Mouse (Mus musculus): Measurements from ENCODE around the gene Kmt2c. TPM values are rescaled to one million over a fixed set of nuclear protein-coding genes. Genes with fewer than 3 reads are reported as not detected.

Kmt2c gene
- polyA plus RNA-seq, 1 experiment from 2014 or later: 15.3 TPM

GRCm38 (mm10) chr5:25526116-25526515 lies 27.5 kb upstream of the Kmt2c start:
- H3K4me3 ChIP-seq (ENCODE audit: low read depth, low read length): no peak overlapping the region
- no peak for ATAC-seq

GRCm38 (mm10) chr5:25521461-25521860 lies 22.9 kb upstream of the Kmt2c start:
- Histone ChIP-seq H3K36me3 (ENCODE audit: control insufficient read depth, insufficient read depth, low read length) (no peaks in the 10 kb centered on the region), H3K9ac (ENCODE audit: low read depth, low read length) (no peak overlapping the region), H3K9me3 (replicated peaks; ENCODE audit: control insufficient read depth, low read length, poor library complexity, severe bottlenecking) (no peaks in the 10 kb centered on the region), H3K4me1 (ENCODE audit: control insufficient read depth, insufficient read depth, low read length) (no peaks in the 10 kb centered on the region), H3K4me3 (ENCODE audit: low read depth, low read length) (no peak overlapping the region), H3K27me3 (ENCODE audit: control insufficient read depth, insufficient read depth, low read depth, low read length) (no peaks in the 10 kb centered on the region), H3K27ac (ENCODE audit: low read length) (no peak overlapping the region), H3K4me2 (ENCODE audit: low read length) (no peak overlapping the region)
- 90% methylated on average over 5 of the region's 5 CpGs for WGBS
- no peak for ATAC-seq

More at GRCm38 (mm10) chr5:25526116-25526515, 27.5 kb upstream of the Kmt2c start:
- H3K36me3 ChIP-seq (ENCODE audit: control insufficient read depth, insufficient read depth, low read length): no peaks in the 10 kb centered on the region
- no peaks in the 10 kb centered on the region for H3K9me3 ChIP-seq (replicated peaks; ENCODE audit: control insufficient read depth, low read length, poor library complexity, severe bottlenecking)
- H3K27me3 ChIP-seq (ENCODE audit: control insufficient read depth, insufficient read depth, low read depth, low read length): no peaks in the 10 kb centered on the region
- H3K4me1 ChIP-seq (ENCODE audit: control insufficient read depth, insufficient read depth, low read length): peaks cover 3% of the 10 kb centered on the region; the same call in 1 of the 2 replicates
- H3K9ac ChIP-seq (ENCODE audit: low read depth, low read length): no peak overlapping the region
- 44% methylated on average over 5 of the region's 5 CpGs for WGBS
- H3K27ac ChIP-seq (ENCODE audit: low read length): no peak overlapping the region
- H3K4me2 ChIP-seq (ENCODE audit: low read length): no peak overlapping the region

- no peak for ATAC-seq
- H3K9me3 ChIP-seq (replicated peaks; ENCODE audit: control insufficient read depth, low read length, poor library complexity, severe bottlenecking): no peaks in the 10 kb centered on the region
- H3K36me3 ChIP-seq (ENCODE audit: control insufficient read depth, insufficient read depth, low read length): no peaks in the 10 kb centered on the region
- no peaks in the 10 kb centered on the region for H3K4me1 ChIP-seq (ENCODE audit: control insufficient read depth, insufficient read depth, low read length)
- no peak overlapping the region for H3K27ac ChIP-seq (ENCODE audit: low read length)
- no peak overlapping the region for H3K4me3 ChIP-seq (ENCODE audit: low read depth, low read length)
- WGBS: 77% methylated on average over 3 of the region's 3 CpGs
- H3K27me3 ChIP-seq (ENCODE audit: control insufficient read depth, insufficient read depth, low read depth, low read length): no peaks in the 10 kb centered on the region
- H3K4me2 ChIP-seq (ENCODE audit: low read length): no peak overlapping the region
- H3K9ac ChIP-seq (ENCODE audit: low read depth, low read length): no peak overlapping the region
Measured at GRCm38 (mm10) chr5:25519820-25520219, 21.2 kb upstream of the Kmt2c start.

DNA sequence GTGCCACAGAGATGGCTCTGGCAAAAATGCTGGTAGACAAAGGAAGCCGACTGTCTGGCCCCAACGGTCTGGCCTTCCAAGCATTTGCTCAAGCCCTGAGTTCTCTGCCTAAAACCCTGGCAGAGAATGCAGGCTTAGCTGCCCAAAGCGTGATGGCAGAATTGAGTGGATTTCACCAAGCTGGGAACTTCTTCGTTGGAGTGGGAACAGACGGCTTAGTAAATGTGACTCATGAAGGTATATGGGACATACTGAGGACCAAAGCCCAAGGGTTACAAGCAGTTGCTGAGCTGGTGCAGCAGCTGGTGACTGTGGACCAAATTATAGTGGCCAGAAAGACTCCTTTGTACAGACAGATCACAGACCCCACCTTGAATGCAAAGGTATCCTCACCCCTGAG lies 19.0 kb upstream of the Kmt2c start:
- no peak for ATAC-seq
- Histone ChIP-seq H3K9ac (ENCODE audit: low read depth, low read length) (no peak overlapping the region), H3K4me1 (ENCODE audit: control insufficient read depth, insufficient read depth, low read length) (no peaks in the 10 kb centered on the region), H3K27me3 (ENCODE audit: control insufficient read depth, insufficient read depth, low read depth, low read length) (no peaks in the 10 kb centered on the region), H3K4me2 (ENCODE audit: low read length) (no peak overlapping the region), H3K27ac (ENCODE audit: low read length) (no peak overlapping the region), H3K4me3 (ENCODE audit: low read depth, low read length) (no peak overlapping the region), H3K9me3 (replicated peaks; ENCODE audit: control insufficient read depth, low read length, poor library complexity, severe bottlenecking) (no peaks in the 10 kb centered on the region), H3K36me3 (ENCODE audit: control insufficient read depth, insufficient read depth, low read length) (no peaks in the 10 kb centered on the region)
- WGBS: 92% methylated on average over 5 of the region's 5 CpGs

DNA sequence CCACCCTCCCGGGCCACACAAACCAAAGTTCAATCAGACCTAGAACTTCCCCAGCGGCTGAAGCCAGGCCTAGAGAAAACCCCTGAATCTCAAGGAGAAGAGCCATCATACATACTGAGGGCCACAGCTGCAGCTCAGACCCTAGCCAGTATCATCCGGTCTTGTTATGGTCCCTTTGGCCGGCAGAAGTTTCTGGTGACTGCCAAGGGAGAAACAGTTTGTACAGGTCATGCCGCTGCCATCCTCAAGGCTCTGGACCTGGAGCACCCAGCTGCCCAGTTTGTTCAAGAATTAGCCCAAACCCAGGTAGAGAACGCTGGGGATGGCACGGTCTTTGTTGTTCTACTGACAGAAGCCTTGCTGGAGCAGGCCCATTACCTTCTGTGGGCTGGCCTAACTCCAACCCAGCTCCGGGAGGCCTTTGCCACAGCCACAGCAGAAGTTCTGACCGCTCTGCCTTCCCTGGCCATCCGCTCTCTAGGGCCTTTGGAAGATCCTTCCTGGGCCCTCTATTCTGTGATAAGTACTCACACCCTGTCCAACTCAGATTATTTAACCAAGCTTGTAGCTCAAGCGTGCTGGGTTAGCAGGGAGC lies 17.8 kb upstream of the Kmt2c start:
- H3K9me3 ChIP-seq (replicated peaks; ENCODE audit: control insufficient read depth, low read length, poor library complexity, severe bottlenecking): no peaks in the 10 kb centered on the region
- 91% methylated on average over 11 of the region's 11 CpGs for WGBS
- no peak for ATAC-seq
- H3K4me1 ChIP-seq (ENCODE audit: control insufficient read depth, insufficient read depth, low read length): no peaks in the 10 kb centered on the region
- H3K27ac ChIP-seq (ENCODE audit: low read length): no peak overlapping the region
- no peaks in the 10 kb centered on the region for H3K27me3 ChIP-seq (ENCODE audit: control insufficient read depth, insufficient read depth, low read depth, low read length)
- no peak overlapping the region for H3K4me2 ChIP-seq (ENCODE audit: low read length)
- no peaks in the 10 kb centered on the region for H3K36me3 ChIP-seq (ENCODE audit: control insufficient read depth, insufficient read depth, low read length)
- H3K9ac ChIP-seq (ENCODE audit: low read depth, low read length): no peak overlapping the region
- no peak overlapping the region for H3K4me3 ChIP-seq (ENCODE audit: low read depth, low read length)

GRCm38 (mm10) chr5:25515767-25516166 lies 17.2 kb upstream of the Kmt2c start, which contains the start of gene Cct8l1:
TSS of gene Cct8l1 (plus strand) at chr5:25516067.
- 95% methylated on average over 5 of the region's 5 CpGs for WGBS

DNA sequence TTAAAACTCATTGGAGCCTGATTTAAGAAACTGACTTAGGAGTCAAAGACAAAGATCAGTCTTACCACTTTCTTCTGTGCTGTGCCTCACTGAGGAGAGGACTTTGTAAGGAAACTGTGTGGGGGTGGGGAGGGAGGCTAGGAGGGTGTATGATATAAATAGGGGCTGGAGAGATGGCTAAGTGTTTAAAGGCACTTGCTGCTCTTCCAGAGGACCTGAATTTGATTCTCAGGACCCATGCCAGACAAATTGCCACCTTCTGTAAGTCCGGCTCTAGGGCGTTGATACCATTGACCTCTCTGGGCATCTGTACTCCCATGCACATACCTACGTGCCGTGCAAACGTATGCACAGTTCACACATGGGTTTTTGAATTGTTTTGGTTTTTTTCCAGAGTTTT lies 7.5 kb upstream of the Kmt2c start:
- H3K27ac ChIP-seq (ENCODE audit: low read length): no peak overlapping the region
- no peaks in the 10 kb centered on the region for H3K36me3 ChIP-seq (ENCODE audit: control insufficient read depth, insufficient read depth, low read length)
- H3K4me3 ChIP-seq (ENCODE audit: low read depth, low read length): no peak overlapping the region
- no peaks in the 10 kb centered on the region for H3K4me1 ChIP-seq (ENCODE audit: control insufficient read depth, insufficient read depth, low read length)
- no peak overlapping the region for H3K9ac ChIP-seq (ENCODE audit: low read depth, low read length)
- ATAC-seq: no peak
- H3K4me2 ChIP-seq (ENCODE audit: low read length): no peak overlapping the region
- H3K27me3 ChIP-seq (ENCODE audit: control insufficient read depth, insufficient read depth, low read depth, low read length): no peaks in the 10 kb centered on the region
- no peaks in the 10 kb centered on the region for H3K9me3 ChIP-seq (replicated peaks; ENCODE audit: control insufficient read depth, low read length, poor library complexity, severe bottlenecking)
- WGBS: 92% methylated on average over 5 of the region's 5 CpGs

More at GRCm38 (mm10) chr5:25515767-25516166, 17.2 kb upstream of the Kmt2c start, which contains the start of gene Cct8l1:
- Histone ChIP-seq H3K27me3 (ENCODE audit: control insufficient read depth, insufficient read depth, low read depth, low read length) (no peaks in the 10 kb centered on the region), H3K9ac (ENCODE audit: low read depth, low read length) (no peak within 1 kb of the TSS), H3K4me3 (ENCODE audit: low read depth, low read length) (no peak within 1 kb of the TSS), H3K27ac (ENCODE audit: low read length) (no peak within 1 kb of the TSS), H3K9me3 (replicated peaks; ENCODE audit: control insufficient read depth, low read length, poor library complexity, severe bottlenecking) (no peaks in the 10 kb centered on the region), H3K36me3 (ENCODE audit: control insufficient read depth, insufficient read depth, low read length) (no peaks in the 10 kb centered on the region), H3K4me1 (ENCODE audit: control insufficient read depth, insufficient read depth, low read length) (no peaks in the 10 kb centered on the region), H3K4me2 (ENCODE audit: low read length) (no peak within 1 kb of the TSS)
- ATAC-seq: no peak

GRCm38 (mm10) chr5:25500686-25501085 lies 2.1 kb upstream of the Kmt2c start:
- no peaks in the 10 kb centered on the region for H3K9me3 ChIP-seq (replicated peaks; ENCODE audit: control insufficient read depth, low read length, poor library complexity, severe bottlenecking)
- no peak overlapping the region; the same call in 1 of the 2 replicates for H3K27ac ChIP-seq (ENCODE audit: low read length)
- H3K9ac ChIP-seq (ENCODE audit: low read depth, low read length): no peak overlapping the region
- H3K4me2 ChIP-seq (ENCODE audit: low read length): peak overlapping the region; percentile 75
- H3K4me3 ChIP-seq (ENCODE audit: low read depth, low read length): peak overlapping the region; percentile 82
- no peaks in the 10 kb centered on the region for H3K36me3 ChIP-seq (ENCODE audit: control insufficient read depth, insufficient read depth, low read length)
- 63% methylated on average over 7 of the region's 7 CpGs for whole genome bisulfite sequencing
- H3K4me1 ChIP-seq (ENCODE audit: control insufficient read depth, insufficient read depth, low read length): peaks cover 20% of the 10 kb centered on the region
- H3K27me3 ChIP-seq (ENCODE audit: control insufficient read depth, insufficient read depth, low read depth, low read length): no peaks in the 10 kb centered on the region
- no peak for ATAC-seq

DNA sequence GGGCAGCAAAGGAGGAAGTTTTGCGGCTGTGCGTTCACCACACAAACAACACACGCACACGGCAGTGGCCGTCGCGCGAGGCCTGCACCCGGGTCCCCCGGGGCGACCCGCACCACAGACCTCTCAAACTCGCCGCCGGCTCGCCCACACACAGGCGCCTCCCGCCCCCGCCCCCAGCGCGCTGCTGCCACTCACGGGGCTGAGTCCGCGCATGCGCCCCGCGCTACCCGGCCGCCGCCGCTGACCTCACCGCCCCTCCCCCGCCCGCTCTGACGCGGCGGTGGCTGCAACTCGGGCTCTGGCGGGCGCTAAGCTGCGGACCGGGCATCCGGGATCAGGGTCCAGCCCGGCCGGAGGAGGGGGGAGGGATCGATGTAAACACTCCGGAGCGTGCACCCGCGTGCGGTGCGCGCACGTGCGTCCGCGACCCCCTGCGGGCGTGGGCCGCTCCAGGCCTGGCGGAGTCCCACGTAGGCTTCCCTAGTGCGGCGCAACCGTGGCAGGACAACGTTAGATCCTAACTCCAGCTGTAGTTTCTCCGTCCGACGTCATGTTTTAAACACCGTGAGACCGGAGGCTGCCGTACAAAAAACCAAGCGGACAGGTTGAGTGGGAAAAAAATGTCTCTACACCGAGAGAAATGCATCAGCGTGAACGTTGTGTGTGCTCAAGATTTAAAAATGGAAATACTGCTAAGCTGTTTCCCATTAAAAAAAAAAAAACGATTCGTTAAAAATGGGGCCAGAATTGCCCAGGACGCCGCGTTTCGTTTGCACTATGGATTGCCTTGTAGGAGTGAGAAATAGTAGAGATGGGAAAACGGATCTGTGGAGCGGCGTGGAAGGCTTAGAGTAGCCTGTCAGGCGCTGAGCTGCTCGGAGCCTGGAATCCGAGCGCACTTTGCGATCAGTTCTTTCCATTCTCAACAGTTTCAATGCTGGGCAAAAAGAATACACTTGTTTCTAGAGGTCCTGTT lies 1.1 kb upstream of the Kmt2c start:
- WGBS: under 1% methylated on average over 79 of the region's 90 CpGs
- Histone ChIP-seq H3K27ac (ENCODE audit: low read length) (peak overlapping the region; percentile 99), H3K27me3 (ENCODE audit: control insufficient read depth, insufficient read depth, low read depth, low read length) (no peaks in the 10 kb centered on the region), H3K4me3 (ENCODE audit: low read depth, low read length) (peak overlapping the region; percentile 82), H3K9me3 (replicated peaks; ENCODE audit: control insufficient read depth, low read length, poor library complexity, severe bottlenecking) (no peaks in the 10 kb centered on the region), H3K4me2 (ENCODE audit: low read length) (peak overlapping the region; percentile 75), H3K4me1 (ENCODE audit: control insufficient read depth, insufficient read depth, low read length) (peaks cover 22% of the 10 kb centered on the region), H3K9ac (ENCODE audit: low read depth, low read length) (peak overlapping the region; percentile 97), H3K36me3 (ENCODE audit: control insufficient read depth, insufficient read depth, low read length) (no peaks in the 10 kb centered on the region)
- peak; percentile 90 for ATAC-seq

Data from midbrain, embryonic 16.5 days (tissue).